Mouse (Mus musculus) hindbrain, embryonic 10.5 days (tissue): ENCODE results near the gene Olfr1281. TPM values are rescaled to one million over a fixed set of nuclear protein-coding genes. Genes with fewer than 3 reads are reported as not detected.
"Not testable (repeated sequence)": the region's sequence is repeated elsewhere in the genome, so short reads cannot be mapped to it uniquely, and the experiment has no call there.

Experiments used
- DNase-seq: peaks from one replicate; pipeline ENCODE4 v3.0.0-alpha.2; 2017; ENCODE audit warnings: low spot score
- H3K27ac ChIP-seq: fragments of 300-500 bp; sonication (generic); 2 replicates; pipeline ENCODE4 v1.5.1; 2016; ENCODE audit warnings: mild to moderate bottlenecking, moderate library complexity
- H3K27me3 ChIP-seq: fragments of 300-500 bp; sonication (generic); 2 replicates; pipeline ENCODE4 v1.6.1; 2016; ENCODE audit warnings: mild to moderate bottlenecking; ENCODE audit not compliant: poor library complexity, insufficient read depth, severe bottlenecking
- H3K36me3 ChIP-seq: fragments of 300-500 bp; sonication (generic); 2 replicates; pipeline ENCODE4 v1.6.1; 2016; ENCODE audit warnings: mild to moderate bottlenecking, moderate library complexity
- H3K4me1 ChIP-seq: fragments of 300-500 bp; sonication (generic); replicated peaks from 2 replicates; pipeline ENCODE4 v1.6.1; 2016; ENCODE audit warnings: mild to moderate bottlenecking
- H3K4me3 ChIP-seq: fragments of 300-500 bp; sonication (generic); 2 replicates; pipeline ENCODE4 v1.5.1; 2016; ENCODE audit warnings: mild to moderate bottlenecking, moderate library complexity
- H3K9me3 ChIP-seq: fragments of 300-500 bp; sonication (generic); 2 replicates; pipeline ENCODE4 v1.6.1; 2016; ENCODE audit warnings: mild to moderate bottlenecking, moderate library complexity
- WGBS: fragments of 180-500 bp; shearing (Covaris S2); methylation state at CpG from one replicate; pipeline ENCODE4 v1.1.7; 2016; 5-methylcytosine and 5-hydroxymethylcytosine counted together
- polyA plus RNA-seq: library from polyadenylated mRNA; unstranded; fragments of >200 nt; fragmentation: Nextera tagmentation; extraction: Ambion mirVana; gene quantifications from 2 replicates; pipeline ENCODE4 v1.2.1, GENCODE M21; 2016

Olfr1281 gene
- not detected in 2 replicates for polyA plus RNA-seq

DNA sequence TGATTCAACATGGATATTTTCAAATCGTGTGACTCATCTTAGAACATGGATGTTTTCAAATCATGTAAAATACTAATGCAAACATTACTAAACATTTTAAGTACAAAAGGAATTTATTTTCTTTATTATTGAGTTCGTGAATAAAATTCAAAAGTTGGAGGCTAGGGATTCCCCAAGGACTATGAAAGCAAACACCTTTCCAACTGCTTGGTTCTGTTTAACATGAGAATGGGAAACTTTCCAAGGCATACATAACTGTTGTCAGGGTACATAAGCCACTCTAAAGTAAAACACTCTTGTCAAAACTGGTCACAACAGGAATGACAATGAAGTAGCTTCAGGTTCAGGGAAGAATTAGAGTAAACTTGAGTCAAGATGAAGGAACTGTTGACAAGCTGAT, at the start of gene Olfr1281:
Gene Olfr1281 (plus strand): TSS at position 301 of the 400 bp plus-strand sequence.
- no peak for DNase-seq
- no peaks in the 10 kb centered on the region for H3K27me3 ChIP-seq
- H3K4me3 ChIP-seq = no peak within 1 kb of the TSS
- H3K4me1 ChIP-seq = no peaks in the 10 kb centered on the region
- no peaks in the 10 kb centered on the region for H3K9me3 ChIP-seq
- 77% methylated on average over 2 of the region's 2 CpGs for WGBS
- H3K36me3 ChIP-seq = no peaks in the 10 kb centered on the region
- no peak within 1 kb of the TSS for H3K27ac ChIP-seq

DNA sequence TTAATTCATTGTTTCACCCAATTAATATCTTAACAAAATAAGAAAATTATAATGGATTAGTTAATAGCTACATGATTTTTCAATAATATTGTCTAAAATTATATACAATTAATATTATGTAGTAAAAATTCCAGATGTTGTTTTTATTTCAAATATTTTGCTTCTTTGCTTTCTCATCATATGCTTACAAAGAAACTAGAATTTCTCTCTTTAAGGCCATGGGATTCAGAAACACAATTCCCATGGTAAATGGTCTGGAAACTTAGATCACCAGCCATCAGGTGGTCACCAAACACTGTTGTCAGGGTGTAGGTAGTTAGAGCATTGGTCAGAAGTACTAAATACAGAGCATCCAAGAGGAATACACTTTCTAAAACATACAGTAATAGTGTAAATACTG, 36.5 kb upstream of the Olfr1281 start, which contains the start of gene Olfr1278:
Gene Olfr1278 (plus strand): TSS at position 301 of the 400 bp plus-strand sequence.
- H3K36me3 ChIP-seq = no peaks in the 10 kb centered on the region
- H3K27ac ChIP-seq = no peak within 1 kb of the TSS
- DNase-seq = no peak
- H3K27me3 ChIP-seq = no peaks in the 10 kb centered on the region
- no peaks in the 10 kb centered on the region for H3K4me1 ChIP-seq
- no peak within 1 kb of the TSS for H3K4me3 ChIP-seq
- H3K9me3 ChIP-seq = no peaks in the 10 kb centered on the region

DNA sequence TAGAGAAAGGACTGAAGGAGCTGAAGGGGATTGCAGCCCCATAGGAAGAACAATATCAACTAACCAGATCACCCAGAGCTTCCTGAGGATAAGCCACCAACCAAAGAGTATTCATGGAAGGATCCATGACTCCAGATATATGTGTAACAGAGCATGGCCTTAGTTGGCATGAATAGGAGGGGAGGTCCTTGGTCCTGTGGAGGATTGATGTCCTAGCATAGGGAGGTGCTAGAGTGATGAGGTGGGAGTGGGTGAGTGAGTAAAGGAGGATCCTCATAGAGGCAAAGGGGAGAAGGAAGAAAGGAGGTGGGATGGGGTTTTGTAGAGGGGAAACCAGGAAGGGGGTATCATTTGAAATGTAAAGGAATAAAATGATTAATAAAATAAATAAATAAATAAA, 27.8 kb upstream of the Olfr1281 start:
- Histone ChIP-seq H3K9me3 (no peaks in the 10 kb centered on the region), H3K4me3 (no peak overlapping the region), H3K36me3 (no peaks in the 10 kb centered on the region), H3K4me1 (no peaks in the 10 kb centered on the region), H3K27ac (no peak overlapping the region), H3K27me3 (no peaks in the 10 kb centered on the region)
- no peak for DNase-seq

DNA sequence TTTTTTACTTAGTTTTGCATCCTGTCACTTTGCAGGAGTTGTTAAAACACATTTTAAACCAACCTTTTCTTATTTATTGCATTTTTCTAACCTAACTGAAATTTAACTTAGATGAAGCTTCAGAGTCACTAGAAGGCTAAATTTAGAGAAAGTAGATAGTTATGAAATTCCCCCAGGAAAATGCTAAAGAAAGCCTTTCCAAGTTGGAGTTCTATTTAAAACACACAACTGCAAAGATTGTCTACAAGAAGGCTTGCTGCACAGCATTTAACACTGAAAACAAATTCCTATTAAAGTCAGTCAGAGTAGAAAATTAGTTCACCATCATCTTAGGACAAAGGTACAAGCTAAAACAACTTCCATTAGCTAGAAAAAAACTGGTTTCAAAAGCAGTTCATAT, 25.9 kb upstream of the Olfr1281 start, which contains the start of gene Olfr1279:
Gene Olfr1279 (plus strand): TSS at position 262 of the 400 bp plus-strand sequence.
- H3K9me3 ChIP-seq = no peaks in the 10 kb centered on the region
- H3K4me1 ChIP-seq = no peaks in the 10 kb centered on the region
- no peaks in the 10 kb centered on the region for H3K27me3 ChIP-seq
- no peak within 1 kb of the TSS for H3K27ac ChIP-seq
- H3K4me3 ChIP-seq = no peak within 1 kb of the TSS
- no peak for DNase-seq
- H3K36me3 ChIP-seq = no peaks in the 10 kb centered on the region

DNA sequence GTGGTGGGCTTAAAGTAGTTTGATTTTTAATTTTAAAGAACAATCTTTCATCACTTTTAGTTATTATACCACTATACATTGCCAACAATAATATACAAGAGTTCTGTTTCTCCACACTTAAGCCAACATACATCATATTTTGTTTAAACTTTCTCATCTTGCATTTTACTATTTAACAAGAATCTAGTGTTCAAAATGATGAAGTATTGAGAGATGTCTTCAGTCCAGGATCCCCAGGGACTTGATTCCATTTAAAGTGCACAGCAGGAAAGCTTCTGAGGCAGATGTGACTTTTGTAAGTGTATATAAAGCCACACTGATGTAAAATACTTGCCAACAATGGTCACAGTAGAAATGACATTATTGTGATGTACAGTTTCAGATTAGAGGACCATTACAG, 12.6 kb upstream of the Olfr1281 start, which contains the start of gene Olfr1280:
Gene Olfr1280 (plus strand): TSS at position 301 of the 400 bp plus-strand sequence.
- Histone ChIP-seq H3K9me3 (no peaks in the 10 kb centered on the region), H3K27me3 (no peaks in the 10 kb centered on the region), H3K36me3 (no peaks in the 10 kb centered on the region), H3K27ac (no peak within 1 kb of the TSS), H3K4me1 (no peaks in the 10 kb centered on the region), H3K4me3 (no peak within 1 kb of the TSS)
- DNase-seq = no peak

DNA sequence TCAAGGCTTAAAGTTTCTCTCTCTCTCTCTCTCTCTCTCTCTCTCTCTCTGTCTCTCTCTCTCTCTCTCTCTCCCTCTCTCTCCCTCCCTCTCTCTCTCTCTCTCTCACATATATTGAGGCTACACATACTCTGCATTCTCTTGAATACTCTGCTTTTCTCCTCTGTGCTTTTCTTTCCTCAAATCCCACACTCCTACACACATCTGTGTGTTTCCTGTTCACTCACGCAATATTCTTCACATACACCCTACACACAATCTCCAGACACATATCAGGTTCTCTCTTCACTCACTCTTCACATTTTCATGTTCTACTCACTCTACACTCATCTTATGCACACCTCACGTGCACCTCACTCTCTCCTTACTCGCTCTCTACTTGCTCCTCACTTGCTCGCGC, 7.4 kb downstream of the Olfr1281 start:
- H3K4me1 ChIP-seq, H3K36me3 ChIP-seq, DNase-seq, H3K27me3 ChIP-seq, H3K9me3 ChIP-seq, H3K4me3 ChIP-seq, H3K27ac ChIP-seq: not testable (repeated sequence)
- WGBS = 89% methylated on average over 5 of the region's 5 CpGs

DNA sequence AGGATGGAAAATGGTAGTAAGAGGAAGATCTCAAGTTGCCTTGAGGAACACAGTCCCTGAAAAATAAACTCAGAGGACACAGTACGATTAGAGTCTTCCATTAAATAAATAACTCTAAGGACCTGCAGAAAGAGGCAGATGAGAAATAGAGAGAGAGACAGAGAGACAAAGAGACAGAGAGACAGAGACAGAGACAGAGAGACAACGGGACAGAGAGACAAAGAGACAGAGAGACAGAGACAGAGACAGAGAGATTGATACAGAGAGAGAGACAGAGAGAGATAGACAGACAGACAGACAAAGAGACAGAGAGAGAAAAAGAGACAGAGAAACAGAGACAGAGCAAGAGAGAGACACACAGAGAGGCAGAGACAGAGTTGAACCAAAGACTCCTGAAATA, 9.7 kb downstream of the Olfr1281 start, which contains the start of gene Olfr1282:
Gene Olfr1282 (minus strand): TSS at position 101 of the 400 bp plus-strand sequence.
- no peak within 1 kb of the TSS for H3K4me3 ChIP-seq

DNA sequence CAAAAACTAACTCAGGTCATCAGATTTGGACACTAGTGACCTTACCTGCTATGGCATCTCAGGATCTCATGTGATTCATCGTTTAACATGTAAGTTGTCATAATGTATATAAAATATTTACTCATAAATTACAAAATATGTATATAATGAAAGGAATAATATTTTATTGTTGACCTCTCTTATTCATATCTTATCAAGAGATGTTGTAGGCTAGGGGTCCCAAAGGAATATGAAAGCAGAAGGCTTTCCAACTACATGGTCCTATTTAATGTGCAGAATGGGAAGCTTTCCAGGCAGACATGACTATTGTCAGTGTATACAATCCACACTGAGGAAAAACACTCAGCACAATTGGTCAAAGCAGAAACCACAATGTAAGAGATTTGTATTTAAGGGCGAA, 40.2 kb downstream of the Olfr1281 start, which contains the start of gene Olfr1283:
Gene Olfr1283 (plus strand): TSS at position 301 of the 400 bp plus-strand sequence.
- no peak within 1 kb of the TSS for H3K4me3 ChIP-seq
- 78% methylated on average over 2 of the region's 2 CpGs for WGBS
- H3K9me3 ChIP-seq = no peaks in the 10 kb centered on the region
- H3K27me3 ChIP-seq = no peaks in the 10 kb centered on the region
- no peaks in the 10 kb centered on the region for H3K36me3 ChIP-seq
- H3K27ac ChIP-seq = no peak within 1 kb of the TSS
- no peaks in the 10 kb centered on the region for H3K4me1 ChIP-seq
- DNase-seq = no peak

More for the DNA sequence above, 9.7 kb downstream of the Olfr1281 start, which contains the start of gene Olfr1282:
- no peaks in the 10 kb centered on the region for H3K9me3 ChIP-seq
- no peaks in the 10 kb centered on the region for H3K36me3 ChIP-seq
- no peak within 1 kb of the TSS for H3K27ac ChIP-seq
- no peak for DNase-seq
- no peaks in the 10 kb centered on the region for H3K4me1 ChIP-seq
- 75% methylated on average over 2 of the region's 2 CpGs for WGBS
- H3K27me3 ChIP-seq = no peaks in the 10 kb centered on the region

DNA sequence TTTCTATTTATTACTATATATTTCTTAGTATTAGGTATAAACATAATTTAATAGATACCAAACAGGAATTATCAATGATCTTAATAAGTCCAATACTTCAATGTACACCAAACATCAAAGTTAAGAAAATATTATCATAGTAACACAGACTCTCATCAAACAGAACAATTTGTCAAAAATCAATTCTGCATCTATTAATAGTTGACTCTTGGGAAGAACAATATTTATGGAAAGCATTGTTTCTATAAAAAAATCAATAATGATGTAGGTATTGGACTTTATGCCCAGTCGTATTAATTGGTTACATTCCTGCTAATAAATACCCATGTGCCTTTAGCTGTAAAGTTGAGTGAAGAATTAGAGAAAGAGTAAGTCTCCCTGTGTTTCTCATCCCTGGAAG, 48.9 kb downstream of the Olfr1281 start, which contains the start of gene Olfr1284:
Gene Olfr1284 (plus strand): TSS at position 301 of the 400 bp plus-strand sequence.
- H3K4me3 ChIP-seq = no peak within 1 kb of the TSS

More for the DNA sequence above, 48.9 kb downstream of the Olfr1281 start, which contains the start of gene Olfr1284:
- H3K27me3 ChIP-seq = no peaks in the 10 kb centered on the region
- no peaks in the 10 kb centered on the region for H3K4me1 ChIP-seq
- no peaks in the 10 kb centered on the region for H3K9me3 ChIP-seq
- no peak within 1 kb of the TSS for H3K27ac ChIP-seq
- no peaks in the 10 kb centered on the region for H3K36me3 ChIP-seq
- no peak for DNase-seq
- WGBS = 93% methylated on average over 1 of the region's 1 CpGs

Other genes with a start within 250 kb of the Olfr1281 start
- not detected in 2 replicates for gene Gm13941, start 220.5 kb upstream of the Olfr1281 start, polyA plus RNA-seq
- gene Gm15130, start 173.6 kb upstream of the Olfr1281 start, polyA plus RNA-seq = not detected in 2 replicates
- not detected in 2 replicates for gene 4930430A15Rik, start 96.9 kb upstream of the Olfr1281 start, polyA plus RNA-seq
- not detected in 2 replicates for gene Olfr1275, start 91.2 kb upstream of the Olfr1281 start, polyA plus RNA-seq
- not detected in 2 replicates for gene Olfr1276, start 72.0 kb upstream of the Olfr1281 start, polyA plus RNA-seq
- gene Olfr1277, start 52.4 kb upstream of the Olfr1281 start, polyA plus RNA-seq = not detected in 2 replicates
- gene Olfr1278, start 36.4 kb upstream of the Olfr1281 start, polyA plus RNA-seq = not detected in 2 replicates
- gene Olfr1279, start 25.9 kb upstream of the Olfr1281 start, polyA plus RNA-seq = not detected in 2 replicates
- gene Olfr1280, start 12.5 kb upstream of the Olfr1281 start, polyA plus RNA-seq = not detected in 2 replicates
- gene Olfr1282, start 9.6 kb downstream of the Olfr1281 start, polyA plus RNA-seq = not detected in 2 replicates
- not detected in 2 replicates for gene Olfr1283, start 40.3 kb downstream of the Olfr1281 start, polyA plus RNA-seq
- gene Olfr1284, start 49.0 kb downstream of the Olfr1281 start, polyA plus RNA-seq = not detected in 2 replicates
- gene Olfr1286, start 96.6 kb downstream of the Olfr1281 start, polyA plus RNA-seq = not detected in 2 replicates
- gene Olfr1287, start 122.6 kb downstream of the Olfr1281 start, polyA plus RNA-seq = not detected in 2 replicates
- not detected in 2 replicates for gene Olfr1288, start 147.6 kb downstream of the Olfr1281 start, polyA plus RNA-seq
- not detected in 2 replicates for gene Olfr1289, start 154.3 kb downstream of the Olfr1281 start, polyA plus RNA-seq
- gene Olfr1290, start 167.3 kb downstream of the Olfr1281 start, polyA plus RNA-seq = not detected in 2 replicates
- not detected in 2 replicates for gene Olfr1291-ps1, start 170.7 kb downstream of the Olfr1281 start, polyA plus RNA-seq
- not detected in 2 replicates for gene Olfr1293-ps, start 198.7 kb downstream of the Olfr1281 start, polyA plus RNA-seq
- not detected in 2 replicates for gene Olfr1294, start 213.8 kb downstream of the Olfr1281 start, polyA plus RNA-seq
- gene Olfr1295, start 243.2 kb downstream of the Olfr1281 start, polyA plus RNA-seq = not detected in 2 replicates